Mouse (Mus musculus) lung, postnatal 0 days (tissue): Measurements from ENCODE around the gene Slc37a1. TPM values are rescaled to one million over a fixed set of nuclear protein-coding genes. Genes with fewer than 3 reads are reported as not detected.

Experiments
- ATAC-seq: fragments of 200-750 bp; cut with Nextera tagmentation; 2 replicates; pipeline ENCODE4 v1.8.0; 2017; ENCODE audit warnings: moderate library complexity
- DNase-seq: peaks from one replicate; pipeline ENCODE4 v3.0.0-alpha.2; 2016; ENCODE audit warnings: low spot score
- H3K27ac ChIP-seq: fragments of 300-500 bp; sonication (generic); 2 replicates; pipeline ENCODE4 v1.5.1; 2014; ENCODE audit warnings: antibody characterized with exemption, mild to moderate bottlenecking, low read length, mixed read lengths
- H3K27me3 ChIP-seq: fragments of 300-500 bp; sonication (generic); replicated peaks from 2 replicates; pipeline ENCODE4 v1.6.1; 2014; ENCODE audit warnings: low read length, mixed read lengths; ENCODE audit not compliant: insufficient read depth
- H3K36me3 ChIP-seq: fragments of 300-500 bp; sonication (generic); 2 replicates; pipeline ENCODE4 v1.6.1; 2014; ENCODE audit warnings: low read length, mixed read lengths; ENCODE audit not compliant: insufficient read depth
- H3K4me1 ChIP-seq: fragments of 300-500 bp; sonication (generic); 2 replicates; pipeline ENCODE4 v1.6.1; 2014; ENCODE audit warnings: antibody characterized with exemption, low read depth, low read length, mixed read lengths; ENCODE audit not compliant: insufficient read depth
- H3K4me2 ChIP-seq: fragments of 300-500 bp; sonication (generic); replicated peaks from 2 replicates; pipeline ENCODE4 v1.6.1; 2014; ENCODE audit warnings: low read depth, mild to moderate bottlenecking, low read length, moderate library complexity, mixed read lengths
- H3K4me3 ChIP-seq: fragments of 300-500 bp; sonication (generic); 2 replicates; pipeline ENCODE4 v1.5.1; 2014; ENCODE audit warnings: low read depth, low read length
- H3K9ac ChIP-seq: fragments of 300-500 bp; sonication (generic); replicated peaks from 2 replicates; pipeline ENCODE4 v1.6.1; 2014; ENCODE audit warnings: low read depth, mild to moderate bottlenecking
- H3K9me3 ChIP-seq: fragments of 300-500 bp; sonication (generic); 2 replicates; pipeline ENCODE4 v1.6.1; 2016; ENCODE audit warnings: low read length, mixed read lengths
- CTCF ChIP-seq: IDR thresholded peaks from 2 replicates; pipeline ENCODE4 v1.5.1; 2016; ENCODE audit warnings: antibody characterized with exemption, mild to moderate bottlenecking
- EP300 ChIP-seq: IDR thresholded peaks from 2 replicates; pipeline ENCODE4 v1.6.1; 2016; ENCODE audit warnings: antibody characterized with exemption, mild to moderate bottlenecking, control low read depth
- WGBS: fragments of 180-500 bp; shearing (Covaris S2); extraction: QIAGEN DNeasy Blood & Tissue Kit; methylation state at CpG from one replicate; pipeline ENCODE4 v1.1.7; 2014; 5-methylcytosine and 5-hydroxymethylcytosine counted together
- polyA plus RNA-seq: library from polyadenylated mRNA; unstranded; fragments of >200 nt; fragmentation: Nextera tagmentation; extraction: Ambion mirVana; gene quantifications from 2 replicates; pipeline ENCODE4 v1.2.1, GENCODE M21; 2015

The Slc37a1 gene
- polyA plus RNA-seq: 25.2 and 33.9 TPM in 2 replicates

DNA sequence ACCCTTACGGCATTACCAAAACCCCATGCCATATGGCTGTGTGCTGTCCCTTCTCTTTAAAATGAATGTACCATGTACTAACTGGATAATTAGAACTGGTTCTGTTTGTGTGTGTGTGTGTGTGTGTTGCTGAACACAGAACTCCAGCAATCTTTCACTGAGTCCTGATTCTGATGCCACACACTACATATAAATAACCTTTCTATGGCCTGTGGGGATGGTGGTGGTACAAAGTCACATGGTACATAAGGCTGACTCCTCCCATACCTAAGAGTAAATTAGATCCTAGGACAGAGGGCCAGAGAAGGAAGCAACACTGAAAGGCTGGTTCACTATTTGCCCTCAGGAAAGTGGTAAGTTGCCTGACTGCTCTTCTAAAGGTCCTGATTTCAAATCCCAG is at the start of gene Slc37a1:
TSS of gene Slc37a1 (plus strand) at position 301 of the 400 bp plus-strand sequence.
- no peak for DNase-seq
- Histone ChIP-seq H3K27ac (no peak within 1 kb of the TSS), H3K4me1 (no peaks in the 10 kb centered on the region), H3K4me3 (no peak within 1 kb of the TSS), H3K9ac (no peak within 1 kb of the TSS), H3K9me3 (no peaks in the 10 kb centered on the region), H3K27me3 (no peaks in the 10 kb centered on the region), H3K36me3 (no peaks in the 10 kb centered on the region), H3K4me2 (no peak within 1 kb of the TSS)
- WGBS: 100% methylated on average over 1 of the region's 1 CpGs
- TF ChIP-seq CTCF (no peak), EP300 (no peak)
- ATAC-seq: no peak

DNA sequence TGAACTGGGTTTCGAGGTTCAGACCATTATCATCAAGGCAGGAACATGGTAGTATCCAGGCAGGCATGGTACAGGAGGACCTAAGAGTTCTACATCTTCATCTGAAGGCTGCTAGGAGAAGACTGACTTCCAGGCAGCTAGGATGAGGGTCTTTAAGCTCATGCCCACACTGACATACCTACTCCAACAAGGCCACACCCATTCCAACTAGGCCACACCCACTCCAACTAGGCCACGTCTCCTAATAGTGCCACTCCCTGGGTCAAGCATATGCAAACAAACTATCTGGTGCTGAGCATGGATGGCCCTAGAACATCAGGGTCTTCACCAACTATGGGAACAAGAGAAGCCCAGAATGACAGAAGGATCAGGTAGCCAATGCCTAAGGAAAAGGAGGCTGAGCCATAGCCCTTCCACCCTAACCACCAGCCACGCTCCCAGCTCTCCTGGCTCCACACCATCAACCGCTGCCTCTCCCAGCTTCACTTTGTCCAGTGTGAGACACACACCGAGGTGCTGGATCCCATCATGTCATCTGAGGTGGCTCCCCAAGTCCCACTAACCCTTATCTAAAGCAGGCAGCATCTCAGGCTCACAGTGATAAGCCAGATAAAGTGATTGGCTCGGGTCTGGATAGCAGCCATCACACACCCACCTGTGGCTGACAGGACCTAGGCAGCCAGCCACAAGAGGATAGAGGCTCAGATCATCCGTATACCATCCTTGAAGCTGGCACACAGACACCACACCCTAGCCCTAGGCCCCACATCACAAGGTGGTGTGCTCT is 48.2 kb upstream of the Slc37a1 start:
- Histone ChIP-seq H3K27me3 (no peaks in the 10 kb centered on the region), H3K36me3 (no peaks in the 10 kb centered on the region), H3K4me2 (no peak overlapping the region), H3K27ac (no peak overlapping the region), H3K4me1 (no peaks in the 10 kb centered on the region), H3K4me3 (no peak overlapping the region), H3K9ac (no peak overlapping the region), H3K9me3 (no peaks in the 10 kb centered on the region)
- ATAC-seq (no peak), DNase-seq (no peak)
- 70% methylated on average over 7 of the region's 7 CpGs for WGBS
- no peak for TF ChIP-seq EP300
- TF ChIP-seq CTCF: no peak

DNA sequence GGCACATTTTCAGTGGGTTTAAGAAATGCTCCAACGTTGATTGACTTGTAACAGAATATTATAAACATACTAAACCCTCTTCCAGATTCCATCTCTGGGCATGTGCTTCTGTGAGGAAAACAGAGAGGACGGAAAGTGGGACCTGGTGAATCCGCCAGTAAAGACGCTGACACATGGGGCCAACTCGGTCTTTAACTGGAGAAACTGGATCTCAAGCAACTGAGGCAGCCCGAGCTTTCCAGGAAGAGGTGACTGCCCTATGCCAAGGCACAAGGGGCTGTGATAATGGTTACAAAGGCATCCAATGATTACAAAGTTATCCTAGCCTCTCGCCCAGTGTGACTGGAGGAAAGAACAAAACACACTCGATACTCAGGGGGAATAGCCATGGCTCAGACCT is 45.4 kb upstream of the Slc37a1 start:
- no peak overlapping the region for H3K4me2 ChIP-seq
- 75% methylated on average over 8 of the region's 8 CpGs for WGBS
- no peak overlapping the region for H3K4me3 ChIP-seq
- no peak overlapping the region for H3K27ac ChIP-seq
- H3K9me3 ChIP-seq: no peaks in the 10 kb centered on the region
- ATAC-seq (no peak), DNase-seq (no peak)
- no peaks in the 10 kb centered on the region for H3K4me1 ChIP-seq
- no peaks in the 10 kb centered on the region for H3K27me3 ChIP-seq
- H3K36me3 ChIP-seq: no peaks in the 10 kb centered on the region
- H3K9ac ChIP-seq: no peak overlapping the region
- TF ChIP-seq EP300: no peak
- no peak for TF ChIP-seq CTCF

DNA sequence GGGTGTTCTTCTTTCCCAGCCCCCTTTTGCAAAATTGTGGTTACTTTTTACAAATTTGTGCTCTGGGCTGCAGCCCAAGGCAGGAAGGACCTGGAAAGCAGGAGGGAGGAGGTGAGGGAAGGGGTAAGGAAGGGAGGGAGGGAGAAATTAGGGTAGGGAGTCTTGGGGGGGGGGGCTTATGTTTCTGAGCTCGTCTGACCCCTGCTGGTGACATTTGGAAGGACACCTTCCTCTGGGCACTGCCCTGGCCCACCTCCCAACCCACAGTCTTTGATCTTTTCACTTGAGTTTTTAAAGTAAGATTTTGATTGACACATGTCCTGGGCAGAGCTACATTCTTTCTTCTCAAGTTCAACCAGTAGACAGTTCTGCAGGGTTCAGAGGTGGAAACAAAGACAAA is 43.8 kb upstream of the Slc37a1 start:
- no peak overlapping the region for H3K27ac ChIP-seq
- no peaks in the 10 kb centered on the region for H3K36me3 ChIP-seq
- no peaks in the 10 kb centered on the region for H3K9me3 ChIP-seq
- no peak overlapping the region for H3K9ac ChIP-seq
- no peak overlapping the region for H3K4me2 ChIP-seq
- no peaks in the 10 kb centered on the region for H3K27me3 ChIP-seq
- WGBS: 0% methylated on average over 1 of the region's 1 CpGs
- DNase-seq (no peak), ATAC-seq (no peak)
- H3K4me3 ChIP-seq: no peak overlapping the region
- TF ChIP-seq CTCF (peak; percentile 56), EP300 (no peak)
- no peaks in the 10 kb centered on the region for H3K4me1 ChIP-seq

DNA sequence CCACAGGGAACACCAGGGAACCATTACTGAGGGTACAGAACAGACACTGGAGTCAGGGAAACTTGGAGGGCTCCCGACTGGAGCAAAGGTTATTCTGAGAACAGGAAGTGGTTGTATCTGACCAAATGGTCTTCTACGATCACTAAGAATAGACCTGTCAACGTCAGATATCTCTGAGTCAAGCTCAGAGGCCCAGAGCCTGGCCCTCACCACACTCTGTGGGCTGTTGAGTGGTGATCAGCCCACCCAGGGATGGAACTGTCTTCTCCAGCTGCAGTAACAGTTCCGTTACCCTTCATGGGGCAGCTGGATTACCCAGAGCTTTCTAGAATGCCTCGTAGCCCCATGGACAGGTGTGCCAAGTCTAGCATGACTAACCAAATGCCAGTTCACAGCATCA is 41.3 kb upstream of the Slc37a1 start:
- Histone ChIP-seq H3K9me3 (no peaks in the 10 kb centered on the region), H3K27me3 (no peaks in the 10 kb centered on the region), H3K4me1 (no peaks in the 10 kb centered on the region), H3K36me3 (no peaks in the 10 kb centered on the region), H3K9ac (no peak overlapping the region), H3K4me2 (no peak overlapping the region), H3K4me3 (no peak overlapping the region), H3K27ac (no peak overlapping the region)
- WGBS: 72% methylated on average over 5 of the region's 5 CpGs
- no peak for ATAC-seq
- DNase-seq: no peak
- TF ChIP-seq EP300 (no peak), CTCF (no peak)

DNA sequence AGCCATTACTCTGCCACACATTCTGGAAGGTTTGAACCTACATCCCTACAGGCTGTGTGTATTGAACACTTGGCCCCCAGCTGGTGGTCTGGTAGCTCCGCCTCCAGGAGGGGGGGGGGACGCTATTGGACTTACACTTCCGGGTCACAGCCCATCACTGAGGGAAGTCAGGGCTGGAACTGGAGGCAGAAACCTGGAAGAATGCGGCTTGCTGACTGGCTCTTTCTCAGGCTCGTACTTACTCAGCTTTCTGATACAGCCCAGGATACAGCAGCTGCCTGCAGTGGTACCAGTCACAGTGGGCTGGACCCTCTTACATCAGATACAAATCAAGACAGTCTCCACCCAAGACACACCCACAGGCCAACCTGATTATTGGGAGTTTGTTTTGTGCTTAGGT is 39.4 kb upstream of the Slc37a1 start:
- Histone ChIP-seq H3K4me2 (no peak overlapping the region), H3K4me3 (no peak overlapping the region), H3K9me3 (no peaks in the 10 kb centered on the region), H3K36me3 (no peaks in the 10 kb centered on the region), H3K27me3 (no peaks in the 10 kb centered on the region), H3K4me1 (no peaks in the 10 kb centered on the region), H3K27ac (no peak overlapping the region), H3K9ac (no peak overlapping the region)
- TF ChIP-seq EP300 (no peak), CTCF (no peak)
- 32% methylated on average over 5 of the region's 5 CpGs for WGBS
- DNase-seq (no peak), ATAC-seq (no peak)

DNA sequence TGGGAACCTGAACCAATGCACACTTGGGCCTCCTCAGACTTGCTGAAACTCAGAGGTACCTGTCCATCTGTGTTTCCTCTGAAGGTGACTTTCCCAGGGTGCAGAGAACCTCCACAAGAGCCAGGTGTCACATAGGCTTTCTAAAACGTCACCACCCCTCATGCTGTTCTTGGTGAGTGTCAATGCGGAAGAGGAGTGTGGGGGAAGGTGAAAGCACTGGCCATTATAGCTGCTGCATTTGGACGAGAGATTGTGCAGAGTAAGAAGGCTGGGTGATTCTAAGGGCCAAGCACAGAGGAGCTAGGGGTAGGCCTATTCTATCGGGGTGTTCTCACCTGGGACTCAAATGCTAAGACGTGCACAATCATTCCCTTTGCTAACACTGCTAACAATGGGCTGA is 32.6 kb upstream of the Slc37a1 start:
- WGBS: 61% methylated on average over 5 of the region's 5 CpGs
- TF ChIP-seq CTCF (no peak), EP300 (no peak)
- Histone ChIP-seq H3K36me3 (no peaks in the 10 kb centered on the region), H3K9me3 (no peaks in the 10 kb centered on the region), H3K4me1 (no peaks in the 10 kb centered on the region), H3K27ac (no peak overlapping the region), H3K9ac (no peak overlapping the region), H3K4me3 (no peak overlapping the region), H3K27me3 (no peaks in the 10 kb centered on the region), H3K4me2 (no peak overlapping the region)
- DNase-seq: no peak
- no peak for ATAC-seq
